Mouse (Mus musculus) liver, postnatal 0 days (tissue): ENCODE results near the gene Cask.

Experiments
- CTCF ChIP-seq: sonication (generic); IDR thresholded peaks from 2 replicates; pipeline ENCODE4 v1.5.1; 2016; ENCODE audit warnings: antibody characterized with exemption, low read depth
- EP300 ChIP-seq: IDR thresholded peaks from 2 replicates; pipeline ENCODE4 v1.6.1; 2016; ENCODE audit warnings: antibody characterized with exemption, low read depth, mild to moderate bottlenecking

DNA sequence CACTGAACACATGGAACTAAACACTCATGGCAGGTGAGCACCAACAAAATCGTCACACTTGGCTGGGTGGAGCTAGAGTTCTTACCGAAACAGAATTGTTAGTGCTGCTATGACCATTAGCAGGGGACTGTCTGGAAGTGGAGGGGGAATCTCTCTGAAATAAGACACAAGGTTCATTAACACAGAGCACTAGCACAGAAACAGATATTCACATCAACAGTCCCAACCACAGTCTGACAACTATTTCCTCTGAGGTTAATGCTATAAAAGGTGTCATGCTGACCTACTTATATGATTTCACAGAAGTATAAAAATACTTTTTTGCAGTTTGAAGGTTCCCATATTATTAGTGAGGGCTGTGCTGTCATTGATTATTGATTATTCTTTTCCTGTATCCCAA lies 298.9 kb downstream of the Cask start:
- TF ChIP-seq CTCF (no peak), EP300 (no peak)
